Mouse (Mus musculus): ENCODE results near the gene Clpsl2.
A peak's percentile ranks its signal among the peaks of the same experiment; 100 is the strongest.

Gene Clpsl2

GRCm38 (mm10) chr17:28521071-28521726 is 28.0 kb upstream of the Clpsl2 start:
- no peak for DNase-seq (ENCODE audit: low read depth, low spot score)

- no peak for DNase-seq (ENCODE audit: low read depth, low spot score)
Measured at GRCm38 (mm10) chr17:28521920-28522319, 27.3 kb upstream of the Clpsl2 start.

- DNase-seq (ENCODE audit: low read depth, low spot score) = peak; percentile 94
Measured at GRCm38 (mm10) chr17:28522623-28523354, 26.4 kb upstream of the Clpsl2 start.

GRCm38 (mm10) chr17:28523355-28524008 is 25.7 kb upstream of the Clpsl2 start:
- peak; percentile 64 for DNase-seq (ENCODE audit: low read depth, low spot score)

GRCm38 (mm10) chr17:28524009-28524695 is 25.1 kb upstream of the Clpsl2 start:
- DNase-seq (ENCODE audit: low read depth, low spot score) = no peak

- no peak for DNase-seq (ENCODE audit: low read depth, low spot score)
Measured at GRCm38 (mm10) chr17:28524831-28525430, 24.3 kb upstream of the Clpsl2 start.

GRCm38 (mm10) chr17:28527184-28528042 is 21.8 kb upstream of the Clpsl2 start:
- DNase-seq (ENCODE audit: low read depth, low spot score) = no peak

GRCm38 (mm10) chr17:28528043-28528351 is 21.2 kb upstream of the Clpsl2 start:
- DNase-seq (ENCODE audit: low read depth, low spot score) = peak; percentile 61

GRCm38 (mm10) chr17:28529116-28529515 is 20.1 kb upstream of the Clpsl2 start:
- DNase-seq (ENCODE audit: low read depth, low spot score) = no peak

- DNase-seq (ENCODE audit: low read depth, low spot score) = no peak
Measured at GRCm38 (mm10) chr17:28530506-28530905, 18.7 kb upstream of the Clpsl2 start, which contains the start of gene Armc12. TSS of gene Armc12 (plus strand) at chr17:28530806.

GRCm38 (mm10) chr17:28531946-28532345 is 17.3 kb upstream of the Clpsl2 start:
- peak; percentile 66 for DNase-seq (ENCODE audit: low read depth, low spot score)

GRCm38 (mm10) chr17:28532557-28532956 is 16.7 kb upstream of the Clpsl2 start:
- no peak for DNase-seq (ENCODE audit: low read depth, low spot score)

GRCm38 (mm10) chr17:28533327-28533726 is 15.9 kb upstream of the Clpsl2 start:
- DNase-seq (ENCODE audit: low read depth, low spot score) = peak; percentile 60

GRCm38 (mm10) chr17:28537881-28538280 is 11.3 kb upstream of the Clpsl2 start:
- DNase-seq (ENCODE audit: low read depth, low spot score) = peak; percentile 73

GRCm38 (mm10) chr17:28546925-28547324 is 2.3 kb upstream of the Clpsl2 start:
- DNase-seq (ENCODE audit: low read depth, low spot score) = no peak

GRCm38 (mm10) chr17:28548550-28548949 is 661 bp upstream of the Clpsl2 start:
- DNase-seq (ENCODE audit: low read depth, low spot score) = no peak

- peak; percentile 90 for DNase-seq (ENCODE audit: low read depth, low spot score)
Measured at GRCm38 (mm10) chr17:28553040-28553793, 4.0 kb downstream of the Clpsl2 start.

- peak; percentile 58 for DNase-seq (ENCODE audit: low read depth, low spot score)
Measured at GRCm38 (mm10) chr17:28554021-28554420, 4.8 kb downstream of the Clpsl2 start.

GRCm38 (mm10) chr17:28556635-28557396 is 7.6 kb downstream of the Clpsl2 start:
- DNase-seq (ENCODE audit: low read depth, low spot score) = peak; percentile 60

Data from ES-CJ7 (cell line).